Mouse (Mus musculus): Measurements from ENCODE around the gene Scg5. TPM values are rescaled to one million over a fixed set of nuclear protein-coding genes. Genes with fewer than 3 reads are reported as not detected.

The Scg5 gene
- polyA plus RNA-seq, 1 experiment from 2014 or later, result 197 TPM

- Histone ChIP-seq H3K4me3 (no peak overlapping the region), H3K27ac (replicated peaks) (no peak overlapping the region), H3K9ac (no peak overlapping the region), H3K4me2 (no peak overlapping the region), H3K4me1 (replicated peaks) (0 out of 2 replicates have a peak, but pooled peaks cover 2% of the 10 kb centered on the region), H3K27me3 (no peaks in the 10 kb centered on the region), H3K36me3 (peaks cover 8% of the 10 kb centered on the region; the same call in 1 of the 2 replicates), H3K9me3 (no peaks in the 10 kb centered on the region)
- ATAC-seq (ENCODE audit: low read depth), result no peak
- 83% methylated on average over 13 of the region's 13 CpGs for WGBS
Observed at GRCm38 (mm10) chr2:113798605-113799004, 30.3 kb downstream of the Scg5 start.

- H3K9me3 ChIP-seq, result no peaks in the 10 kb centered on the region
- no peak for ATAC-seq (ENCODE audit: low read depth)
- no peaks in the 10 kb centered on the region for H3K27me3 ChIP-seq
- 0 out of 2 replicates have a peak, but pooled peaks cover 2% of the 10 kb centered on the region for H3K4me1 ChIP-seq (replicated peaks)
- H3K4me3 ChIP-seq, result no peak overlapping the region
- H3K27ac ChIP-seq (replicated peaks), result no peak overlapping the region
- H3K36me3 ChIP-seq, result peaks cover 8% of the 10 kb centered on the region; the same call in 1 of the 2 replicates
- no peak overlapping the region for H3K9ac ChIP-seq
- 62% methylated on average over 4 of the region's 4 CpGs for WGBS
- no peak overlapping the region for H3K4me2 ChIP-seq
Observed at GRCm38 (mm10) chr2:113795186-113795585, 33.7 kb downstream of the Scg5 start.

GRCm38 (mm10) chr2:113793521-113793920 is 35.4 kb downstream of the Scg5 start:
- ATAC-seq (ENCODE audit: low read depth), result no peak
- no peak overlapping the region for H3K9ac ChIP-seq
- no peak overlapping the region for H3K4me3 ChIP-seq
- H3K27ac ChIP-seq (replicated peaks), result no peak overlapping the region
- peaks cover 15% of the 10 kb centered on the region for H3K36me3 ChIP-seq
- 91% methylated on average over 3 of the region's 3 CpGs for whole genome bisulfite sequencing
- H3K4me1 ChIP-seq (replicated peaks), result 0 out of 2 replicates have a peak, but pooled peaks cover 2% of the 10 kb centered on the region
- no peak overlapping the region for H3K4me2 ChIP-seq
- H3K9me3 ChIP-seq, result no peaks in the 10 kb centered on the region
- H3K27me3 ChIP-seq, result no peaks in the 10 kb centered on the region

GRCm38 (mm10) chr2:113788821-113789387 is 40.0 kb downstream of the Scg5 start:
- no peak for ATAC-seq (ENCODE audit: low read depth)
- H3K4me1 ChIP-seq (replicated peaks), result no peaks in the 10 kb centered on the region
- 87% methylated on average over 4 of the region's 4 CpGs for WGBS
- no peaks in the 10 kb centered on the region for H3K27me3 ChIP-seq
- H3K36me3 ChIP-seq, result peaks cover 28% of the 10 kb centered on the region
- no peak overlapping the region for H3K9ac ChIP-seq
- no peaks in the 10 kb centered on the region for H3K9me3 ChIP-seq
- H3K4me2 ChIP-seq, result no peak overlapping the region
- H3K27ac ChIP-seq (replicated peaks), result no peak overlapping the region
- H3K4me3 ChIP-seq, result no peak overlapping the region

GRCm38 (mm10) chr2:113787882-113788281 is 41.0 kb downstream of the Scg5 start:
- 89% methylated on average over 4 of the region's 4 CpGs for WGBS
- no peak overlapping the region for H3K4me3 ChIP-seq
- H3K4me2 ChIP-seq, result no peak overlapping the region
- H3K9me3 ChIP-seq, result no peaks in the 10 kb centered on the region
- no peaks in the 10 kb centered on the region for H3K27me3 ChIP-seq
- peaks cover 30% of the 10 kb centered on the region for H3K36me3 ChIP-seq
- no peaks in the 10 kb centered on the region for H3K4me1 ChIP-seq (replicated peaks)
- no peak for ATAC-seq (ENCODE audit: low read depth)
- no peak overlapping the region for H3K9ac ChIP-seq
- no peak overlapping the region for H3K27ac ChIP-seq (replicated peaks)

- H3K9me3 ChIP-seq, result no peaks in the 10 kb centered on the region
- H3K4me3 ChIP-seq, result no peak overlapping the region
- H3K27me3 ChIP-seq, result no peaks in the 10 kb centered on the region
- H3K4me2 ChIP-seq, result no peak overlapping the region
- WGBS, result 65% methylated on average over 3 of the region's 3 CpGs
- no peak overlapping the region for H3K9ac ChIP-seq
- H3K4me1 ChIP-seq (replicated peaks), result no peaks in the 10 kb centered on the region
- H3K36me3 ChIP-seq, result peaks cover 42% of the 10 kb centered on the region
- H3K27ac ChIP-seq (replicated peaks), result no peak overlapping the region
- ATAC-seq (ENCODE audit: low read depth), result no peak
Observed at GRCm38 (mm10) chr2:113784851-113785250, 44.1 kb downstream of the Scg5 start.

GRCm38 (mm10) chr2:113781521-113781920 is 47.4 kb downstream of the Scg5 start:
- H3K27me3 ChIP-seq, result no peaks in the 10 kb centered on the region
- H3K4me1 ChIP-seq (replicated peaks), result no peaks in the 10 kb centered on the region
- 81% methylated on average over 4 of the region's 4 CpGs for WGBS
- no peaks in the 10 kb centered on the region for H3K9me3 ChIP-seq
- ATAC-seq (ENCODE audit: low read depth), result no peak
- no peak overlapping the region for H3K27ac ChIP-seq (replicated peaks)
- no peak overlapping the region for H3K4me3 ChIP-seq
- H3K9ac ChIP-seq, result no peak overlapping the region
- H3K4me2 ChIP-seq, result no peak overlapping the region
- H3K36me3 ChIP-seq, result peaks cover 33% of the 10 kb centered on the region

GRCm38 (mm10) chr2:113781107-113781506 is 47.8 kb downstream of the Scg5 start:
- 87% methylated on average over 5 of the region's 5 CpGs for WGBS
- Histone ChIP-seq H3K9ac (no peak overlapping the region), H3K27ac (replicated peaks) (no peak overlapping the region), H3K4me3 (no peak overlapping the region), H3K4me1 (replicated peaks) (no peaks in the 10 kb centered on the region), H3K36me3 (peaks cover 34% of the 10 kb centered on the region), H3K27me3 (no peaks in the 10 kb centered on the region), H3K9me3 (no peaks in the 10 kb centered on the region), H3K4me2 (no peak overlapping the region)
- ATAC-seq (ENCODE audit: low read depth), result no peak

- Histone ChIP-seq H3K9me3 (no peaks in the 10 kb centered on the region), H3K27ac (replicated peaks) (no peak overlapping the region)
Observed at GRCm38 (mm10) chr2:113779336-113779735, 49.6 kb downstream of the Scg5 start.

GRCm38 (mm10) chr2:113778036-113778435 is 50.9 kb downstream of the Scg5 start:
- 76% methylated on average over 6 of the region's 6 CpGs for WGBS
- no peaks in the 10 kb centered on the region for H3K4me1 ChIP-seq (replicated peaks)
- ATAC-seq (ENCODE audit: low read depth), result no peak
- no peak overlapping the region for H3K27ac ChIP-seq (replicated peaks)
- H3K4me3 ChIP-seq, result no peak overlapping the region
- H3K4me2 ChIP-seq, result no peak overlapping the region
- no peak overlapping the region for H3K9ac ChIP-seq
- H3K27me3 ChIP-seq, result no peaks in the 10 kb centered on the region
- peaks cover 42% of the 10 kb centered on the region for H3K36me3 ChIP-seq
- H3K9me3 ChIP-seq, result no peaks in the 10 kb centered on the region

More at GRCm38 (mm10) chr2:113779336-113779735, 49.6 kb downstream of the Scg5 start:
- ATAC-seq (ENCODE audit: low read depth), result no peak
- Histone ChIP-seq H3K4me2 (no peak overlapping the region), H3K27me3 (no peaks in the 10 kb centered on the region), H3K4me3 (no peak overlapping the region), H3K4me1 (replicated peaks) (no peaks in the 10 kb centered on the region), H3K9ac (no peak overlapping the region), H3K36me3 (peaks cover 42% of the 10 kb centered on the region)
- 76% methylated on average over 3 of the region's 3 CpGs for WGBS

- Histone ChIP-seq H3K27me3 (no peaks in the 10 kb centered on the region), H3K9me3 (no peaks in the 10 kb centered on the region), H3K27ac (replicated peaks) (no peak overlapping the region), H3K4me3 (no peak overlapping the region), H3K36me3 (peaks cover 40% of the 10 kb centered on the region), H3K4me1 (replicated peaks) (no peaks in the 10 kb centered on the region), H3K9ac (no peak overlapping the region), H3K4me2 (no peak overlapping the region)
- WGBS, result 93% methylated on average over 3 of the region's 3 CpGs
- no peak for ATAC-seq (ENCODE audit: low read depth)
Observed at GRCm38 (mm10) chr2:113776297-113776696, 52.6 kb downstream of the Scg5 start.

- no peaks in the 10 kb centered on the region for H3K27me3 ChIP-seq
- H3K9ac ChIP-seq, result no peak overlapping the region
- H3K9me3 ChIP-seq, result no peaks in the 10 kb centered on the region
- H3K4me2 ChIP-seq, result no peak overlapping the region
- 82% methylated on average over 6 of the region's 6 CpGs for WGBS
- no peak for ATAC-seq (ENCODE audit: low read depth)
- H3K4me3 ChIP-seq, result no peak overlapping the region
- H3K4me1 ChIP-seq (replicated peaks), result no peaks in the 10 kb centered on the region
- peaks cover 26% of the 10 kb centered on the region for H3K36me3 ChIP-seq
- H3K27ac ChIP-seq (replicated peaks), result no peak overlapping the region
Observed at GRCm38 (mm10) chr2:113774150-113774805, 54.6 kb downstream of the Scg5 start.
